Mouse (Mus musculus) intestine, postnatal 0 days (tissue): ENCODE results near the gene Epha3. TPM values are rescaled to one million over a fixed set of nuclear protein-coding genes. Genes with fewer than 3 reads are reported as not detected.

Experiments
- ATAC-seq: fragments of 200-750 bp; cut with Nextera tagmentation; 2 replicates; pipeline ENCODE4 v1.8.0; 2017; ENCODE audit warnings: mild to moderate bottlenecking, moderate TSS enrichment, moderate library complexity
- H3K27ac ChIP-seq: fragments of 300-500 bp; sonication (generic); 2 replicates; pipeline ENCODE4 v1.5.1; 2014; ENCODE audit warnings: mild to moderate bottlenecking, low read depth, low read length, moderate library complexity
- H3K27me3 ChIP-seq: fragments of 300-500 bp; sonication (generic); replicated peaks from 2 replicates; pipeline ENCODE4 v1.6.1; 2014; ENCODE audit warnings: low read length, mixed read lengths; ENCODE audit not compliant: control insufficient read depth, insufficient read depth
- H3K36me3 ChIP-seq: fragments of 300-500 bp; sonication (generic); 2 replicates; pipeline ENCODE4 v1.6.1; 2014; ENCODE audit warnings: mild to moderate bottlenecking, moderate library complexity; ENCODE audit not compliant: control insufficient read depth, insufficient read depth
- H3K4me1 ChIP-seq: fragments of 300-500 bp; sonication (generic); replicated peaks from 2 replicates; pipeline ENCODE4 v1.6.1; 2014; ENCODE audit warnings: antibody characterized with exemption, low read length, mixed read lengths; ENCODE audit not compliant: control insufficient read depth, insufficient read depth
- H3K4me2 ChIP-seq: fragments of 300-500 bp; sonication (generic); replicated peaks from 2 replicates; pipeline ENCODE4 v1.6.1; 2014; ENCODE audit warnings: low read depth, mild to moderate bottlenecking, moderate library complexity
- H3K4me3 ChIP-seq: fragments of 300-500 bp; sonication (generic); 2 replicates; pipeline ENCODE4 v1.5.1; 2014; ENCODE audit warnings: low read depth, low read length
- H3K9ac ChIP-seq: fragments of 300-500 bp; sonication (generic); 2 replicates; pipeline ENCODE4 v1.6.1; 2014; ENCODE audit warnings: mild to moderate bottlenecking, low read depth, low read length
- H3K9me3 ChIP-seq: fragments of 300-500 bp; sonication (generic); 2 replicates; pipeline ENCODE4 v1.6.1; 2016; ENCODE audit warnings: mixed run types; ENCODE audit not compliant: control insufficient read depth
- CTCF ChIP-seq: sonication (generic); IDR thresholded peaks from 2 replicates; pipeline ENCODE4 v1.5.1; 2016; ENCODE audit warnings: low read depth, mild to moderate bottlenecking, control low read depth, antibody characterized with exemption, moderate library complexity
- WGBS: fragments of 180-500 bp; shearing (Covaris S2); extraction: QIAGEN DNeasy Blood & Tissue Kit; methylation state at CpG from one replicate; pipeline ENCODE4 v1.1.7; 2014; 5-methylcytosine and 5-hydroxymethylcytosine counted together
- polyA plus RNA-seq: library from polyadenylated mRNA; unstranded; fragments of >200 nt; fragmentation: Nextera tagmentation; extraction: Ambion mirVana; gene quantifications from 2 replicates; pipeline ENCODE4 v1.2.1, GENCODE M21; 2015

Gene Epha3
- polyA plus RNA-seq: 2.3 and 3.0 TPM in 2 replicates

DNA sequence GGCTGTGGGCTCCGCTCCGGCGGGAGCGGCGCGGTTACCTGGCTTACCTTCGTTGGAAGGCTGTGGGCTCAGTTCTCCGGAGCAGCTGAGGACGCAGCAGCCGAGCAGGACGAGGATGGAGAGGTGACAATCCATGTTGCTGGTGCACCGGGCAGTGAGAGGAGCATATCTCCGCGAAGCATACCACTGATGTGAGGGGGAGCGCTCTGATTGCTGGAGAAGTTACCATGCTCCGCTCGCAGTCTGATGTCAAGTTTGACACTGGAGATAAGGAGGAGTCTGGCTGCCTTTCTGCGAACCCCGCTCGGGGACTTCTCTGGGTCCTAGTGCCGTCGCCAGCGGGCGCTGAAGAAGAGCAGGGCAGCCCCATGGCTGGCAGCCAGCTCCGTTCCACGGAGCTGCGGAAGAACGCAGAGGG is at the start of gene Epha3:
TSS of gene Epha3 (minus strand) at position 263 of the 418 bp plus-strand sequence.
- no peaks in the 10 kb centered on the region for H3K27me3 ChIP-seq
- under 1% methylated on average over 28 of the region's 28 CpGs for WGBS
- H3K4me1 ChIP-seq: no peaks in the 10 kb centered on the region
- no peak within 1 kb of the TSS for H3K9ac ChIP-seq
- peak within 1 kb of the TSS; percentile 93 for H3K4me2 ChIP-seq
- no peak within 1 kb of the TSS for H3K27ac ChIP-seq
- ATAC-seq: 0 out of 2 replicates have a peak, but pooled peaks have one; percentile 45
- peak within 1 kb of the TSS; percentile 54 for H3K4me3 ChIP-seq
- no peaks in the 10 kb centered on the region for H3K36me3 ChIP-seq
- no peaks in the 10 kb centered on the region for H3K9me3 ChIP-seq
- TF ChIP-seq CTCF: peak; percentile 13; the same call in 1 of the 2 replicates

DNA sequence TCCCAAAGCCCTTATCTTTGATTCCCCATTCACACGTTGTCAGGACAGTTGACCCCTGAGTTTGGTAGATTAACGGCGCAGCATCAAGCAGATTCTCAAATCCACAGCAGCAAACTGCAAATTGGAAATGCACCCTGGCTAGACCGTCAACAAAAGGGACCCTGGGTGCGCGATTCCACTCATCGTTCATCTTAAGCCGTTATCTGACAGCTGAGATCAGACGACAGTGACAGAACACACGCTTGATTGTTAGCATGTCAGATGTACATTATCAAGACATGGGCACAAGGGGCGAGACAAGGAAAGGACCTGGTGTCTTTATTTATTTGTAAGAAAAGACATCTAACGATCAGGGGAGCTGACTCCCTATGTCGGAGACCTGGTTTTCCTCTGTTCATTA is 39.5 kb upstream of the Epha3 start:
- Histone ChIP-seq H3K27me3 (no peaks in the 10 kb centered on the region), H3K36me3 (no peaks in the 10 kb centered on the region), H3K27ac (no peak overlapping the region), H3K4me1 (no peaks in the 10 kb centered on the region), H3K9ac (no peak overlapping the region), H3K4me2 (no peak overlapping the region), H3K4me3 (no peak overlapping the region), H3K9me3 (no peaks in the 10 kb centered on the region)
- no peak for TF ChIP-seq CTCF
- 47% methylated on average over 13 of the region's 13 CpGs for WGBS
- ATAC-seq: no peak

DNA sequence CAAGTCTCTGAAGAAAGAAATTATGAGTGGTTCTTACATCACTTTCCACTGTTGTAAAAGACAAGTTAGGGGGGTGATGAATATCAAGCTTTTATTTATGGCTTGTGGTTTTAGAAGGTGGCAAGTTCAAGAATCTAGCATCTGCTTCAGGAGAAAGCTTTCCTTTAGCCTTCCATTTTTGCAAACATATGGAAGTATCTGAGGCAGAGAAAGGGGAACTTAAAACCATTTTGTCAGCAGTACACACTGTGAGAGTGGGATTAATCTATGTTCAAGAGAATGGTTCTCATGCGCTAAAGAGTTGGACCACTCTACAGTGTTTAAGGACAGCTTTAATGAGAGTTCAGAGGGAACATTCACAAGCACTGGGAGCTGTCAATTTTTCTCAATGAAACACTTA is 17.2 kb upstream of the Epha3 start:
- TF ChIP-seq CTCF: no peak
- Histone ChIP-seq H3K9ac (no peak overlapping the region), H3K27me3 (no peaks in the 10 kb centered on the region), H3K4me2 (no peak overlapping the region), H3K4me3 (no peak overlapping the region), H3K4me1 (no peaks in the 10 kb centered on the region), H3K36me3 (no peaks in the 10 kb centered on the region), H3K27ac (no peak overlapping the region), H3K9me3 (no peaks in the 10 kb centered on the region)
- WGBS: 94% methylated on average over 1 of the region's 1 CpGs
- ATAC-seq: no peak

DNA sequence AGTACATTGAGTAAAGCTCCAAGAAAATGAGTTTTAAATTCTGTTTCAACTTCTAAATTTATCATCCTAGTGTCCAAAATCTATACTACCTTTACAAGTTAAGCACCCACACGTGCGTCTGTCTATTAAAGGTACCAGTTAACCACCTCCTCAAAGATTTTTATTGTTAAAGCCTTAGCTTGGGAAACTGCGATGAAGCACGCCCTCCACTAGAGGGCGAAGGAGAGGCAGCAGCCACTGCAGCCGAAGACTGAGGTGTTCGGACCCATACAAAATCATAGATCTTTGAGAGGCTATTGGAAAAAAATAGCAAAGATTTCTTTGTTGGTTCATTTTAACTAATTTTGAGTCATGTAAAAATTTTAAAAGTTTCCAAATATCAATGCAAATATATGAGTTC is 8.3 kb upstream of the Epha3 start:
- Histone ChIP-seq H3K9me3 (no peaks in the 10 kb centered on the region), H3K9ac (no peak overlapping the region), H3K27me3 (no peaks in the 10 kb centered on the region), H3K4me2 (no peak overlapping the region), H3K4me3 (no peak overlapping the region), H3K4me1 (no peaks in the 10 kb centered on the region), H3K36me3 (no peaks in the 10 kb centered on the region), H3K27ac (no peak overlapping the region)
- no peak for ATAC-seq
- 13% methylated on average over 7 of the region's 7 CpGs for WGBS
- peak; percentile 87 for TF ChIP-seq CTCF

DNA sequence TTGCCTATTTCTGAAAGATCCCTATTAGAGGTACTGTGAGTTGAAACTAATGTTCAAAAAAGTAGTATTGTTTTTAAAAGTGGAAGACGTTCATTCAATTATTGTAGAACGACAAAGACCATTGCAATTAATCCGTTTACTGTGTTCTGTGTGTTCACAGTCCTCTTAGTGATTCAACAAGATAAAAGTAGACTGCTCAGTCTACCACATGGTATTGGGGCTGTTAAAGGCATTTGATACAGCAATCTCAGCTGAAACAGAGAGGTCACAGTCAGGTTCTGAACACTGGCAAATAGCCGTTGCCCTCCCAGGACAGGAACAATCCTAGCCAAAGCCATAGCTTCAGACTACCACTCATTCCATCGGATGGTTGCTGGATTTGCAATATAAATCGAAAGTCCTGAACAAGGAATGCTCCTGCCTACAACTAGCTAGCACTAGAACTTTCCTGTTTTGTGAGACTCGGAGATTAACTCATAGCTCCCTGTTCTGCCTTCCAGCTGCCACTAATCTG is 545 bp upstream of the Epha3 start:
- Histone ChIP-seq H3K9ac (no peak overlapping the region), H3K27ac (no peak overlapping the region), H3K27me3 (no peaks in the 10 kb centered on the region), H3K4me2 (peak overlapping the region; percentile 93), H3K4me1 (no peaks in the 10 kb centered on the region), H3K9me3 (no peaks in the 10 kb centered on the region), H3K36me3 (no peaks in the 10 kb centered on the region), H3K4me3 (peak overlapping the region; percentile 54)
- no peak for ATAC-seq
- WGBS: 33% methylated on average over 7 of the region's 7 CpGs
- no peak for TF ChIP-seq CTCF

DNA sequence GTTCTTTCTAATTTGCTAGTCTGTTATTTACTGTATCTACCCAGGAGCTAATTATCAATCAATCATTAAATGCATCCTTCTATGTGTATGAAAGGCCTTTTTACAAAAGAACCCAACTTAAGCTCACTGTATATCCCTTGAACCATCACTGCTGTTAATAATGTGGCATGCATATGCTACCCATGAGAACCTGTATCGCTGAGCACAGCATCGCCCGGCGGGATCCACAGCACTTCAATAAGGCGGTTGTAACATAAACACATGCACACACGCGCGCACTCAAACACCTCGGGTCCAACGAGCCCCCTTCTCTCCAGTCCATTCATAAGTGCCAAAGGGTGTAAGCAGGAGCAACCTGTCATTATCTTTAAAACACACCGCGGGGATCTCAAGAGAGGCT is 794 bp downstream of the Epha3 start:
- no peaks in the 10 kb centered on the region for H3K36me3 ChIP-seq
- H3K9me3 ChIP-seq: no peaks in the 10 kb centered on the region
- peak overlapping the region; percentile 93 for H3K4me2 ChIP-seq
- 5% methylated on average over 12 of the region's 12 CpGs for WGBS
- H3K4me1 ChIP-seq: no peaks in the 10 kb centered on the region
- no peak overlapping the region for H3K9ac ChIP-seq
- no peak for ATAC-seq
- H3K27ac ChIP-seq: no peak overlapping the region
- H3K27me3 ChIP-seq: no peaks in the 10 kb centered on the region
- H3K4me3 ChIP-seq: peak overlapping the region; percentile 54
- TF ChIP-seq CTCF: no peak

DNA sequence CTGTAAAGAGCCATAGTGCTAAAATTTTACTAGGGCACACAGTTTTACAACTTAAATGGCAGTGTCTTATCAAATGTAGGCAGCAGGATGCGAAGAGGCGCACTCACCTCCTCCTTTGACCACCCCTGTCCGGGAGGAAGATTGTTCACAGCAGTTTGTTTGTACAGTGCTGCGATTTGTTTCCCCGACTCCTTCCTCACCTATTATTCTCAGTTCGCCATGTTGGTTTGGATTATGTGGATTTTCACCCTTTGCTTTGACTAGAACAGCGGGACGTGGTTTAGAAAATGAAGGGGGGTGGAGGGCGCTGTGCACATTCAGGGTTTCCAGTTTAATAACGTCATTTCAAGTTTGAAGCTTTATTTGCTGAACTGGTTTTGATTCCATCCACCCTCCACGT is 6.4 kb downstream of the Epha3 start:
- H3K4me2 ChIP-seq: peak overlapping the region; percentile 94
- ATAC-seq: no peak
- H3K4me1 ChIP-seq: no peaks in the 10 kb centered on the region
- H3K27ac ChIP-seq: no peak overlapping the region
- WGBS: 6% methylated on average over 11 of the region's 11 CpGs
- no peaks in the 10 kb centered on the region for H3K36me3 ChIP-seq
- peak overlapping the region; percentile 41 for H3K9ac ChIP-seq
- TF ChIP-seq CTCF: 0 out of 2 replicates have a peak, but pooled peaks have one; percentile 1
- no peaks in the 10 kb centered on the region for H3K9me3 ChIP-seq
- peak overlapping the region; percentile 47 for H3K4me3 ChIP-seq
- no peaks in the 10 kb centered on the region for H3K27me3 ChIP-seq
